Mouse (Mus musculus) embryonic fibroblast, embryonic 13.5 days (primary cell): ENCODE data around the gene Tenm4. TPM values are rescaled to one million over a fixed set of nuclear protein-coding genes. Genes with fewer than 3 reads are reported as not detected.

ENCODE experiments used
- H3K27ac ChIP-seq: 2 replicates; pipeline ENCODE4 v1.5.1; 2012; ENCODE audit warnings: low read length, control low read depth, inconsistent platforms; ENCODE audit not compliant: insufficient read depth
- H3K4me1 ChIP-seq: 2 replicates; pipeline ENCODE4 v1.6.1; 2011; ENCODE audit warnings: low read length; ENCODE audit not compliant: control insufficient read depth, insufficient read depth
- H3K4me3 ChIP-seq: 2 replicates; pipeline ENCODE4 v1.5.1; 2011; ENCODE audit warnings: mild to moderate bottlenecking, control low read depth, low read length; ENCODE audit not compliant: insufficient read depth
- CTCF ChIP-seq: IDR thresholded peaks from 2 replicates; pipeline ENCODE4 v1.5.1; 2011; ENCODE audit warnings: mild to moderate bottlenecking, control low read depth, low read length, moderate library complexity, borderline replicate concordance; ENCODE audit not compliant: insufficient read depth
- POLR2A ChIP-seq: IDR thresholded peaks from 2 replicates; pipeline ENCODE4 v1.6.1; 2011; ENCODE audit warnings: low read depth, mild to moderate bottlenecking, control low read depth, low read length, moderate library complexity
- polyA plus RNA-seq: library from polyadenylated mRNA; stranded (reverse); fragments of >200 nt; gene quantifications from 2 replicates; pipeline ENCODE4 v1.2.4, GENCODE M21; 2011; ENCODE audit warnings: low read depth; ENCODE audit not compliant: missing spikeins, insufficient read length

Tenm4 gene
- polyA plus RNA-seq, 1 experiment, result 17.3 TPM

DNA sequence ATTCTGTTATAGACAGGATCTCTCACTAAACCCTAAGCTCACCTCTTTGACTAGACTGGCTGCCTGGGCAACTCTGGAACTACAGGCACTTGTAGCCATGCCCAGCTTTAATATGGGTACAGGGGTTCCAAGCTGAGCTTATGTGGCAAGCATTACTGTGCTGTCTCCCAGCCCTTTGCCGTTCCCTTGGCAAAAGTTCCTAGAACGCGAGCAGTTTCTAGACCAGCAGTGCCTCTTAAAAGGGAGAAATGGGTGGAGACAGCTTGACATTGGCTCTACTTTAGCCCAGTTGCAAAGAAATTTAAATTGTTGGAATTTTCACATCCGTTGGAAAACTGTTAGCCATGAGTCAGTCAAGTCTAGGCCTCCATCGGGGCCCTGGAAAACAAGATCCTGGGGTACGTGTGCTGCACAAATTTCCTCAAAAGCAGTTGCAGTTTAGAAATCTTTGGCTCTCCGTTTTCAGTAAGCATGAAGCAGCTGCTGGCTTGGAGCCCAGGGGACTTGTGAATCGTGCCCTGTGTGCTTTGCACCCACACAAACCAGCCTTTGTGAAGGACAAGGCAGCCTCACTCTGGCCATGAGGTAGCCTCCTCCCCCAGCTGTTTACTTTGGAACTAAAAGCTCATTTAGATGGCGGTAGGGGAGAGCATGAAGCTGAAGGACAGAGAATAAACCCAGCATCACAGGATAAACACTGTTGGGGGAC lies 625.1 kb downstream of the Tenm4 start:
- peak overlapping the region; percentile 37 for H3K27ac ChIP-seq
- 0 out of 2 replicates have a peak, but pooled peaks have one; percentile 4 for TF ChIP-seq POLR2A
- no peak for TF ChIP-seq CTCF
- H3K4me1 ChIP-seq, result peaks cover 7% of the 10 kb centered on the region; the same call in 1 of the 2 replicates
- H3K4me3 ChIP-seq, result no peak overlapping the region

GRCm38 (mm10) chr7:96796788-96797485 lies 625.9 kb downstream of the Tenm4 start:
- Histone ChIP-seq H3K4me1 (peaks cover 12% of the 10 kb centered on the region), H3K27ac (peak overlapping the region; percentile 8), H3K4me3 (no peak overlapping the region)
- no peak for TF ChIP-seq CTCF

- Histone ChIP-seq H3K4me1 (peaks cover 12% of the 10 kb centered on the region), H3K27ac (no peak overlapping the region), H3K4me3 (no peak overlapping the region)
- TF ChIP-seq POLR2A (no peak), CTCF (no peak)
These were observed 626.8 kb downstream of the Tenm4 start for GRCm38 (mm10) chr7:96797716-96798332.

- TF ChIP-seq CTCF (no peak), POLR2A (no peak)
- peaks cover 12% of the 10 kb centered on the region for H3K4me1 ChIP-seq
- no peak overlapping the region for H3K4me3 ChIP-seq
- H3K27ac ChIP-seq, result no peak overlapping the region
These were observed 628.8 kb downstream of the Tenm4 start for GRCm38 (mm10) chr7:96799816-96800215.

GRCm38 (mm10) chr7:96801368-96801767 lies 630.3 kb downstream of the Tenm4 start:
- H3K4me1 ChIP-seq, result peaks cover 12% of the 10 kb centered on the region
- H3K27ac ChIP-seq, result no peak overlapping the region
- H3K4me3 ChIP-seq, result no peak overlapping the region

DNA sequence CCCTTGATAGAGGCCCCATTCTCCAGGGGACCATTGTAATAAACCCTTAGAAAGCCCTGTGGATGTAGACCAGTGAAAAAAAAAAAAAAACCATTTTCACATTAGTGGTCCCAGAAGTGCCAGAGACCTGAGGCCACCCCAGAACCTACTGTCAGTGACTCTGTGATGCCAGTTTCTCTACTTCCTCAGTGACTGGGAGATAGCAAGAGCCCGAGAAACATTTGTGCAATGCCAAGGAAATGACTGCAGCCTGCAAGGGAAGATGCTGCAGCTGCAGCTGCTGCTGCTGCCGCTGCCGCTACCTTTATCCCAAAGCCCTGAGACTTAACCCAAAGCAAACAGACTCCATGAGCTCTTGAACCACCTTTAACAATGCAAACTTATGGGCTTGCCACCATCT lies 631.2 kb downstream of the Tenm4 start:
- no peak for TF ChIP-seq POLR2A
- TF ChIP-seq CTCF, result no peak

More at GRCm38 (mm10) chr7:96801368-96801767, 630.3 kb downstream of the Tenm4 start:
- no peak for TF ChIP-seq CTCF
- no peak for TF ChIP-seq POLR2A

GRCm38 (mm10) chr7:96806561-96806960 lies 635.5 kb downstream of the Tenm4 start:
- Histone ChIP-seq H3K4me1 (peaks cover 4% of the 10 kb centered on the region), H3K4me3 (no peak overlapping the region), H3K27ac (no peak overlapping the region)
- TF ChIP-seq CTCF (no peak), POLR2A (no peak)

More for the DNA sequence above, 631.2 kb downstream of the Tenm4 start:
- Histone ChIP-seq H3K27ac (no peak overlapping the region), H3K4me1 (peaks cover 9% of the 10 kb centered on the region), H3K4me3 (no peak overlapping the region)

GRCm38 (mm10) chr7:96807281-96808058 lies 636.4 kb downstream of the Tenm4 start:
- Histone ChIP-seq H3K4me1 (no peaks in the 10 kb centered on the region), H3K27ac (no peak overlapping the region), H3K4me3 (no peak overlapping the region)
- TF ChIP-seq CTCF (no peak), POLR2A (no peak)

GRCm38 (mm10) chr7:96808059-96808646 lies 637.1 kb downstream of the Tenm4 start:
- Histone ChIP-seq H3K27ac (no peak overlapping the region), H3K4me1 (peaks cover 4% of the 10 kb centered on the region; the same call in 1 of the 2 replicates), H3K4me3 (no peak overlapping the region)
- TF ChIP-seq CTCF (no peak), POLR2A (no peak)
